Mouse (Mus musculus) MEL (cell line): ENCODE results near the gene Osbpl10.

Source experiments
- CHD1 ChIP-seq: IDR thresholded peaks from 2 replicates; pipeline ENCODE4 v1.6.1; 2012; ENCODE audit warnings: low read depth, mild to moderate bottlenecking, inconsistent platforms, low read length, improper control_type of control experiment
- CHD2 ChIP-seq: IDR thresholded peaks from 2 replicates; pipeline ENCODE4 v1.6.1; 2011; ENCODE audit warnings: low read length, improper control_type of control experiment
- CTCF ChIP-seq, 3 experiments: IDR thresholded peaks in 2 of 3; conservative IDR thresholded peaks in 1 of 3; 2 replicates each; pipeline ENCODE4 v1.5.1; 2011 to 2012; ENCODE audit warnings: low read length in 3 of 3, low read depth in 2 of 3, mild to moderate bottlenecking in 2 of 3, improper control_type of control experiment in 1 of 3, inconsistent platforms in 1 of 3, mixed read lengths in 1 of 3, moderate library complexity in 1 of 3; ENCODE audit not compliant: control insufficient read depth in 1 of 3, insufficient read depth in 1 of 3, poor library complexity in 1 of 3, severe bottlenecking in 1 of 3
- ELF1 ChIP-seq: IDR thresholded peaks from 2 replicates; pipeline ENCODE4 v1.6.1; 2014; ENCODE audit warnings: low read depth, mild to moderate bottlenecking, inconsistent platforms, low read length, improper control_type of control experiment, moderate library complexity
- EP300 ChIP-seq, 2 experiments: IDR thresholded peaks; 2 replicates each; pipeline ENCODE4 v1.6.1; 2011; ENCODE audit warnings: improper control_type of control experiment in 2 of 2, low read length in 2 of 2, low read depth in 1 of 2, mild to moderate bottlenecking in 1 of 2
- MEF2A ChIP-seq: IDR thresholded peaks from 2 replicates; pipeline ENCODE4 v1.6.1; 2014; ENCODE audit warnings: low read depth, mild to moderate bottlenecking, inconsistent platforms, low read length, improper control_type of control experiment; ENCODE audit not compliant: poor library complexity, insufficient replicate concordance, severe bottlenecking; ENCODE audit errors: extremely low read depth
- POLR2A ChIP-seq, 2 experiments: IDR thresholded peaks; 2 replicates each; pipeline ENCODE4 v1.6.1; 2011 to 2012; ENCODE audit warnings: low read length in 2 of 2, mild to moderate bottlenecking in 2 of 2, control low read depth in 1 of 2, improper control_type of control experiment in 1 of 2, low read depth in 1 of 2, moderate library complexity in 1 of 2; ENCODE audit not compliant: control insufficient read depth in 1 of 2, insufficient read depth in 1 of 2, poor library complexity in 1 of 2
- POLR2AphosphoS5 ChIP-seq: IDR thresholded peaks from 2 replicates; pipeline ENCODE4 v1.6.1; 2012; ENCODE audit warnings: low read depth, borderline replicate concordance, mild to moderate bottlenecking, inconsistent platforms, low read length, moderate library complexity, mixed read lengths
- RAD21 ChIP-seq: IDR thresholded peaks from 2 replicates; pipeline ENCODE4 v1.6.1; 2011; ENCODE audit warnings: mild to moderate bottlenecking, low read depth, low read length, improper control_type of control experiment
- TBP ChIP-seq: IDR thresholded peaks from 2 replicates; pipeline ENCODE4 v1.8.0; 2011; ENCODE audit warnings: low read depth, low read length, improper control_type of control experiment
- ZMIZ1 ChIP-seq: IDR thresholded peaks from 2 replicates; pipeline ENCODE4 v1.6.1; 2012; ENCODE audit warnings: low read depth, mild to moderate bottlenecking, inconsistent platforms, low read length, improper control_type of control experiment, moderate library complexity

GRCm38 (mm10) chr9:115048861-115049260, 70.5 kb downstream of the Osbpl10 start:
- TF ChIP-seq RAD21 (no peak), POLR2A (IDR thresholded peaks at IDR 0.05; ENCODE audit: control insufficient read depth in 1 of 2, insufficient read depth in 1 of 2, low read depth in 1 of 2, low read length in 2 of 2, poor library complexity in 1 of 2) (no peak), CHD1 (no peak), CHD2 (no peak), MEF2A (no peak), ELF1 (no peak), CTCF (IDR thresholded peaks at IDR 0.05 in 2 of 3, conservative IDR thresholded peaks at IDR 0.05 in 1 of 3; ENCODE audit: control insufficient read depth in 1 of 3, insufficient read depth in 1 of 3, low read depth in 2 of 3, low read length in 3 of 3, poor library complexity in 1 of 3, severe bottlenecking in 1 of 3) (no peak), TBP (no peak), EP300 (IDR thresholded peaks at IDR 0.05; ENCODE audit: low read depth in 1 of 2, low read length in 2 of 2) (no peak), ZMIZ1 (no peak), POLR2AphosphoS5 (no peak)
